Mouse (Mus musculus) heart, postnatal 0 days (tissue): ENCODE measurements around the gene Rgs6.

Experiments
- CTCF ChIP-seq: IDR thresholded peaks from 2 replicates; pipeline ENCODE4 v1.5.1; 2016; ENCODE audit warnings: antibody characterized with exemption, control low read depth, low read depth
- EP300 ChIP-seq: IDR thresholded peaks from 2 replicates; pipeline ENCODE4 v1.6.1; 2016; ENCODE audit warnings: antibody characterized with exemption, low read depth

DNA sequence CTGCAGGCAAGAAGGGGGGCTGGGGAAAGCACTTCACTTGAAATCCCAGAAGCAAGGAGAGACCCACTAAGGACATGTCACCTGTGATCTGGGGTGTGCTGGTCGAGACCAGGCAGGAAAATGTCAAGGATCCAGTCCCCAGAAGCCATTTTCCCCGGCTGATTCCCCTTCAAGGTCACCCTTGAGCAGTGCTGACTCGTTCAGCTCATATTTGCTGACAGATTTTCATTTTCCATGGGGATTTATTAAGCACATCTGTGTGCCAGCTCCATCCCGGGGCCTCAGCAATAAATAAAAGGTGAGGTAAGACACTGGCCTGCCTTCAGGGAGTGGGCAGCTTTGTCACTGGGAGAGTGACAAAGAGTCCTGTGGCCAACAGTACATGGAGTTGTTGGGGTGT lies 87.0 kb downstream of the Rgs6 start:
- TF ChIP-seq CTCF (no peak), EP300 (no peak)
